Mouse (Mus musculus) midbrain, embryonic 14.5 days (tissue): ENCODE data around the gene Gpr152. TPM values are rescaled to one million over a fixed set of nuclear protein-coding genes. Genes with fewer than 3 reads are reported as not detected.
"Not testable (repeated sequence)": the region's sequence is repeated elsewhere in the genome, so short reads cannot be mapped to it uniquely, and the experiment has no call there.

Experiments
- ATAC-seq: fragments of 200-750 bp; cut with Nextera tagmentation; 2 replicates; pipeline ENCODE4 v1.8.0; 2017; ENCODE audit warnings: moderate number of reproducible peaks, moderate library complexity; ENCODE audit not compliant: low FRiP score, low TSS enrichment
- DNase-seq: peaks from one replicate; pipeline ENCODE4 v3.0.0-alpha.2; 2015
- H3K27ac ChIP-seq: fragments of 300-500 bp; sonication (generic); replicated peaks from 2 replicates; pipeline ENCODE4 v1.5.1; 2014; ENCODE audit warnings: mild to moderate bottlenecking, low read depth, low read length, moderate library complexity
- H3K27me3 ChIP-seq: fragments of 300-500 bp; sonication (generic); 2 replicates; pipeline ENCODE4 v1.6.1; 2014; ENCODE audit warnings: low read length, control low read depth, mixed read lengths; ENCODE audit not compliant: control insufficient read depth, insufficient read depth
- H3K36me3 ChIP-seq: fragments of 300-500 bp; sonication (generic); 2 replicates; pipeline ENCODE4 v1.6.1; 2014; ENCODE audit warnings: low read length, control low read depth; ENCODE audit not compliant: control insufficient read depth, insufficient read depth
- H3K4me1 ChIP-seq: fragments of 300-500 bp; sonication (generic); 2 replicates; pipeline ENCODE4 v1.6.1; 2014; ENCODE audit warnings: mild to moderate bottlenecking, antibody characterized with exemption, low read length, control low read depth; ENCODE audit not compliant: control insufficient read depth, insufficient read depth
- H3K4me2 ChIP-seq: fragments of 300-500 bp; sonication (generic); 2 replicates; pipeline ENCODE4 v1.6.1; 2014; ENCODE audit warnings: mild to moderate bottlenecking, low read length, moderate library complexity
- H3K4me3 ChIP-seq: fragments of 300-500 bp; sonication (generic); replicated peaks from 2 replicates; pipeline ENCODE4 v1.5.1; 2014; ENCODE audit warnings: low read depth, low read length
- H3K9ac ChIP-seq: fragments of 300-500 bp; sonication (generic); replicated peaks from 2 replicates; pipeline ENCODE4 v1.6.1; 2014; ENCODE audit warnings: mild to moderate bottlenecking, low read length, moderate library complexity
- H3K9me3 ChIP-seq: fragments of 300-500 bp; sonication (generic); 2 replicates; pipeline ENCODE4 v1.6.1; 2016; ENCODE audit warnings: low read length, control low read depth, mixed read lengths; ENCODE audit not compliant: control insufficient read depth
- WGBS: fragments of 180-500 bp; shearing (Covaris S2); extraction: QIAGEN DNeasy Blood & Tissue Kit; methylation state at CpG from one replicate; pipeline ENCODE4 v1.1.7; 2014; 5-methylcytosine and 5-hydroxymethylcytosine counted together
- polyA plus RNA-seq: library from polyadenylated mRNA; unstranded; fragments of >200 nt; fragmentation: Nextera tagmentation; extraction: Ambion mirVana; gene quantifications from 2 replicates; pipeline ENCODE4 v1.2.1, GENCODE M21; 2014

The Gpr152 gene
- polyA plus RNA-seq, 1 experiment from 2014 or later = not detected

DNA sequence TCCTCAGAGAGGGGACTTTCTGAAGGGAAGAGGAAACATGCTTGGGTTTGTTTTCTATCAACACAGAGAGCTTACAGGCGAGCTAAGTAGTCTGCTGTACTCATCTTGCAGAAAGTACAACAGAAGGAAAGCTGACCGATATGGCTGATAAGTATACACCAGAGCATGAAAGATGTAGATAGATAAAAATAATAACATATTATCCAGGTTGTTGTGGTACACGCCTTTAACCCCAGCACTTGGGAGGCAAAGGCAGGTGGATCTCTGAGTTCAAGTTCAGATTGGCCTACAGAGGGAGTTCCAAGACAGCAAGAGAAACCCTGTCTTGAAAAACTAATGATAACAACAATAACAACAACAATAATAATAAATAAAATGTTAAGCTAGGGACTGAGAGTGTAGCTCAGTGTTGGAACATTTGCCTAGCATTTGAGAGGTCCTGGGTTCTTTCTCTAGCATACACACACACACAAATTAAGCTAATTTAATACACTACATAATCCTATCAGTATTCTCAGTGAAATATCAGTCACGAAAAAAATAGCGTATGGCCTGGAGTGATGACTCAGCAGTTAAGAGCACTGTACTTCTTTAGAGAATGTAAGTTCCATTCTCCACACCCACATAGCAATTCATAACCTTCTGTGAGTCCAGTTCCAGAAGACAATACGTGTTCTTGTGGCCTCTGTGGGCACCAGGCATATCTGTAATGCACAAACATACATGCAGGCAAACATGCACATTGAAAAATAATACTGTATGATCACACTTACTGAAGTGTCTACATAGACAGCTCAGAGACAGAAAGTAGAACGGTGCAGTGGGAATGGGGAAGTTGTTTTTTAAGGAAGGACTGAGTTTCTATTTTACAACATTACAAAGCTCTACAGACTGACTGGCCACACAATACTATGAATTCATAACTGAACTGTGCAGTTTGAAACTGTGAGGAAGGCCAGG, 16.9 kb upstream of the Gpr152 start:
- Histone ChIP-seq H3K27me3 (no peaks in the 10 kb centered on the region), H3K4me2 (no peak overlapping the region), H3K9ac (no peak overlapping the region), H3K4me3 (no peak overlapping the region), H3K4me1 (peaks cover 17% of the 10 kb centered on the region), H3K36me3 (peaks cover 8% of the 10 kb centered on the region), H3K27ac (no peak overlapping the region), H3K9me3 (no peaks in the 10 kb centered on the region)
- no peak for ATAC-seq
- WGBS = 80% methylated on average over 7 of the region's 7 CpGs
- no peak for DNase-seq

GRCm38 (mm10) chr19:4124432-4124831, 15.2 kb upstream of the Gpr152 start:
- ATAC-seq (no peak), DNase-seq (no peak)
- 83% methylated on average over 4 of the region's 4 CpGs for WGBS
- H3K4me1 ChIP-seq = peaks cover 17% of the 10 kb centered on the region
- H3K27me3 ChIP-seq = no peaks in the 10 kb centered on the region
- no peak overlapping the region for H3K9ac ChIP-seq
- H3K4me3 ChIP-seq = no peak overlapping the region
- no peak overlapping the region; the same call in 1 of the 2 replicates for H3K27ac ChIP-seq
- H3K9me3 ChIP-seq = no peaks in the 10 kb centered on the region
- H3K36me3 ChIP-seq = peaks cover 17% of the 10 kb centered on the region
- no peak overlapping the region for H3K4me2 ChIP-seq

- not testable (repeated sequence) for H3K9me3 ChIP-seq, H3K27me3 ChIP-seq, ATAC-seq
- Histone ChIP-seq H3K36me3 (peaks cover 23% of the 10 kb centered on the region), H3K9ac (peak overlapping the region; percentile 83; the same call in 1 of the 2 replicates), H3K4me1 (peaks cover 14% of the 10 kb centered on the region), H3K4me3 (peak overlapping the region; percentile 83), H3K27ac (peak overlapping the region; percentile 71), H3K4me2 (peak overlapping the region; percentile 41)
- peak; percentile 53 for DNase-seq
- WGBS = 7% methylated on average over 4 of the region's 4 CpGs
Observed at GRCm38 (mm10) chr19:4125268-4125667, 14.3 kb upstream of the Gpr152 start.

GRCm38 (mm10) chr19:4125741-4126696, 13.6 kb upstream of the Gpr152 start, which contains the start of gene Aip:
Aip (minus strand) TSS chr19:4125858.
- WGBS = under 1% methylated on average over 63 of the region's 64 CpGs
- Histone ChIP-seq H3K27me3 (no peaks in the 10 kb centered on the region), H3K4me1 (peaks cover 9% of the 10 kb centered on the region), H3K9ac (peak within 1 kb of the TSS; percentile 83), H3K4me2 (peak within 1 kb of the TSS; percentile 83), H3K27ac (peak within 1 kb of the TSS; percentile 71), H3K9me3 (no peaks in the 10 kb centered on the region), H3K4me3 (peak within 1 kb of the TSS; percentile 83), H3K36me3 (peaks cover 28% of the 10 kb centered on the region)
- DNase-seq (peak; percentile 98), ATAC-seq (peak; percentile 93)

DNA sequence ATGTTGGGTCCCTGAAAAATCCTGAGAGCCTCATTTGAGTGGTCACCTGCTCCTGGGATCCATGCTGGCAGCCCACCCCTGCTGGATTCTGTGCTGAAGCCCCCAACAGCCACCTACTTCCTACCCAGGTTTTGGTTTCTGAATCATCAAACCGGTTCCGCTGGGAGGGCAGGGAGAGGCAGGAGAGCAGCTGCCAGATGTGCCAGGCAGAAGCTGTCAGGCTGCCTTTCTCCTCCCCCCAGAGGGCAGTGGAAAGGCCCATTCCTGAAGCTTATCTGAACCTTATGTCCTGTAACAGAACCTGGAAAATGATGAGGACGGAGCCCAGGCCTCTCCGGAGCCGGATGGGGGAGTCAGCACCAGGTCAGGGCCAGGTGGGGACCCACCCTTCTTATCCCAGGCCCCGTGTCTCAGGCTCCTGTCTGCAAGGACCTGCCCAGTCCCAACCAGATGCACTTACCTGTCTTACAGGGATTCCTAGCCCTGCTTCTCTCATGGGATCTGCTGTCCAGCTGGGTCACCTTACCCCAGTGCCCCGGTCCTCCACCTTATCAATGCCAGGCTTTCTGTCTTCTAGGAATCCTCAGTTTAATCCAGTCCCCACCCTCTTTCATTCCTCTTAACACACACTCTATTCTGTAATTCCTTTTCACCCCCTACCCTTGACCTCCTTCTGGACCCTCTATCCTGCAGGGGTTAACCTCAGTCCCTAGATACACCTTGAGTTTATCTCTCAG, 12.7 kb upstream of the Gpr152 start:
- no peak overlapping the region for H3K27ac ChIP-seq
- WGBS = 70% methylated on average over 7 of the region's 7 CpGs
- H3K9ac ChIP-seq = peak overlapping the region; percentile 83
- H3K9me3 ChIP-seq = no peaks in the 10 kb centered on the region
- DNase-seq (no peak), ATAC-seq (no peak)
- peaks cover 9% of the 10 kb centered on the region for H3K4me1 ChIP-seq
- H3K4me2 ChIP-seq = peak overlapping the region; percentile 83
- H3K4me3 ChIP-seq = peak overlapping the region; percentile 83
- peaks cover 36% of the 10 kb centered on the region for H3K36me3 ChIP-seq
- H3K27me3 ChIP-seq = no peaks in the 10 kb centered on the region

GRCm38 (mm10) chr19:4129462-4129861, 10.1 kb upstream of the Gpr152 start:
- H3K9me3 ChIP-seq = no peaks in the 10 kb centered on the region
- no peak overlapping the region for H3K9ac ChIP-seq
- ATAC-seq (no peak), DNase-seq (no peak)
- H3K4me3 ChIP-seq = no peak overlapping the region
- H3K27me3 ChIP-seq = no peaks in the 10 kb centered on the region
- peaks cover 52% of the 10 kb centered on the region for H3K36me3 ChIP-seq
- peaks cover 9% of the 10 kb centered on the region for H3K4me1 ChIP-seq
- no peak overlapping the region for H3K27ac ChIP-seq
- no peak overlapping the region for H3K4me2 ChIP-seq
- 95% methylated on average over 7 of the region's 7 CpGs for WGBS

GRCm38 (mm10) chr19:4130106-4130505, 9.5 kb upstream of the Gpr152 start:
- H3K4me1 ChIP-seq = peaks cover 9% of the 10 kb centered on the region
- no peaks in the 10 kb centered on the region for H3K27me3 ChIP-seq
- H3K36me3 ChIP-seq = peaks cover 52% of the 10 kb centered on the region
- no peak overlapping the region for H3K4me3 ChIP-seq
- DNase-seq (no peak), ATAC-seq (no peak)
- no peak overlapping the region for H3K9ac ChIP-seq
- no peaks in the 10 kb centered on the region for H3K9me3 ChIP-seq
- H3K4me2 ChIP-seq = no peak overlapping the region
- WGBS = 89% methylated on average over 4 of the region's 4 CpGs
- H3K27ac ChIP-seq = no peak overlapping the region

DNA sequence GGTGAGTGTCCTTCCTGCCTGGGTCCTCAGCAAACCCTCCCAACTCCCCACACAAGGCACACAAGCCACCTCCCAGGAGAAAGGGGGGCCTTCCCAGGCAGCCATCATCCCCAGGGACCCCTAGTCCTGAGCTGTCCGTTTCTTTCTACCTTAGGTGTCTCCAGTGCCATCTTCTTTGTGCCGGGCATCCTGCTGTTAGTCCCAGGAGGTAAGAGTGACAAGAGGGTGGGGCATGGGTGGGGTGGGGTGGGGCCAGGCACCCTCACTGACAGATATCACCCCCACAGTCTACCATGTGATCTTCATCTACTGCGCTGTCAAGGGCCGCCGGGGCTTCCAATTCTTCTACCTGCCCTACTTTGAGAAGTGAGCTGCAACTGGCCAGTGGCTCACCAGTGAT, 8.5 kb upstream of the Gpr152 start:
- H3K4me1 ChIP-seq = peaks cover 9% of the 10 kb centered on the region
- DNase-seq (no peak), ATAC-seq (no peak)
- no peak overlapping the region for H3K4me3 ChIP-seq
- WGBS = 87% methylated on average over 5 of the region's 5 CpGs
- no peak overlapping the region for H3K27ac ChIP-seq
- H3K36me3 ChIP-seq = peaks cover 52% of the 10 kb centered on the region
- no peaks in the 10 kb centered on the region for H3K9me3 ChIP-seq
- no peak overlapping the region for H3K9ac ChIP-seq
- H3K4me2 ChIP-seq = no peak overlapping the region
- no peaks in the 10 kb centered on the region for H3K27me3 ChIP-seq
